Mouse (Mus musculus): ENCODE measurements around the gene Krt77.

The Krt77 gene

GRCm38 (mm10) chr15:101869431-101869830, at the start of gene Krt77:
Gene Krt77, minus strand, starts transcription at chr15:101869705.
- DNase-seq: no peak

- no peak for DNase-seq
These were observed 46.6 kb upstream of the Krt77 start for GRCm38 (mm10) chr15:101916072-101916471.

- DNase-seq: no peak
These were observed 35.3 kb upstream of the Krt77 start for GRCm38 (mm10) chr15:101904849-101905248.

GRCm38 (mm10) chr15:101902171-101903149, 33.0 kb upstream of the Krt77 start:
- DNase-seq: no peak

GRCm38 (mm10) chr15:101895216-101895615, 25.7 kb upstream of the Krt77 start:
- DNase-seq: no peak

- no peak for DNase-seq
These were observed 23.3 kb upstream of the Krt77 start, which contains the start of gene Krt76 for GRCm38 (mm10) chr15:101892820-101893219. Gene Krt76, minus strand, starts transcription at chr15:101892920.

- DNase-seq: no peak
These were observed 10.3 kb upstream of the Krt77 start for GRCm38 (mm10) chr15:101879776-101880175.

GRCm38 (mm10) chr15:101878041-101878440, 8.5 kb upstream of the Krt77 start:
- no peak for DNase-seq

- DNase-seq: no peak
These were observed 4.9 kb upstream of the Krt77 start for GRCm38 (mm10) chr15:101874383-101874782.

- DNase-seq: no peak
These were observed 3.7 kb upstream of the Krt77 start for GRCm38 (mm10) chr15:101873231-101873630.

- DNase-seq: no peak
These were observed 2.8 kb downstream of the Krt77 start for GRCm38 (mm10) chr15:101866754-101867153.

- DNase-seq: peak in 1 of 2 experiments; percentile 5
These were observed 8.9 kb downstream of the Krt77 start for GRCm38 (mm10) chr15:101860421-101861130.

- DNase-seq: peak; percentile 12 to 17
These were observed 9.8 kb downstream of the Krt77 start for GRCm38 (mm10) chr15:101859735-101860170.

GRCm38 (mm10) chr15:101858673-101859425, 10.7 kb downstream of the Krt77 start:
- no peak for DNase-seq

- no peak for DNase-seq
These were observed 12.8 kb downstream of the Krt77 start for GRCm38 (mm10) chr15:101856696-101857095.

- no peak for DNase-seq
These were observed 13.8 kb downstream of the Krt77 start for GRCm38 (mm10) chr15:101855732-101856131.

GRCm38 (mm10) chr15:101854294-101854693, 15.2 kb downstream of the Krt77 start:
- DNase-seq: no peak

GRCm38 (mm10) chr15:101852571-101852970, 16.9 kb downstream of the Krt77 start:
- DNase-seq: no peak

GRCm38 (mm10) chr15:101850694-101851093, 18.8 kb downstream of the Krt77 start, which contains the start of gene Krt1:
Gene Krt1, minus strand, starts transcription at chr15:101850794.
- no peak for DNase-seq

GRCm38 (mm10) chr15:101845971-101846403, 23.5 kb downstream of the Krt77 start:
- peak; percentile 42 to 51 for DNase-seq

- DNase-seq: no peak
These were observed 26.3 kb downstream of the Krt77 start for GRCm38 (mm10) chr15:101843192-101843591.

- no peak for DNase-seq
These were observed 34.6 kb downstream of the Krt77 start for GRCm38 (mm10) chr15:101834784-101835328.

Data from thymus, postnatal 36 days (tissue).